Mouse (Mus musculus) liver, embryonic 14.5 days (tissue): ENCODE data around the gene Tmem238. TPM values are rescaled to one million over a fixed set of nuclear protein-coding genes. Genes with fewer than 3 reads are reported as not detected.

Experiments
- ATAC-seq: fragments of 200-750 bp; cut with Nextera tagmentation; 2 replicates; pipeline ENCODE4 v1.8.0; 2017; ENCODE audit warnings: moderate number of reproducible peaks, mild to moderate bottlenecking, moderate library complexity; ENCODE audit not compliant: insufficient read depth
- DNase-seq, 3 experiments: peaks; one replicate each; pipeline ENCODE4 v3.0.0-alpha.2; 2012 to 2013; ENCODE audit warnings: low read depth in 3 of 3, low spot score in 3 of 3
- H3K27ac ChIP-seq: fragments of 300-500 bp; sonication (generic); 2 replicates; pipeline ENCODE4 v1.5.1; 2014; ENCODE audit warnings: moderate library complexity, mild to moderate bottlenecking, control low read depth, inconsistent platforms
- H3K27me3 ChIP-seq: fragments of 300-500 bp; sonication (generic); 2 replicates; pipeline ENCODE4 v1.6.1; 2014; ENCODE audit warnings: mild to moderate bottlenecking, low read length, moderate library complexity; ENCODE audit not compliant: control insufficient read depth, insufficient read depth
- H3K36me3 ChIP-seq: fragments of 300-500 bp; sonication (generic); replicated peaks from 2 replicates; pipeline ENCODE4 v1.6.1; 2014; ENCODE audit warnings: low read depth; ENCODE audit not compliant: control insufficient read depth, insufficient read depth
- H3K4me1 ChIP-seq, 2 experiments: fragments of 200-500 bp in 1 of 2; fragments of 300-500 bp in 1 of 2; sonication (generic) in 1 of 2; replicated peaks; 2 replicates each; pipeline ENCODE4 v1.6.1; 2012 to 2014; ENCODE audit warnings: antibody characterized with exemption in 1 of 2, inconsistent platforms in 1 of 2, low read length in 1 of 2; ENCODE audit not compliant: control insufficient read depth in 2 of 2, insufficient read depth in 2 of 2
- H3K4me2 ChIP-seq: fragments of 300-500 bp; sonication (generic); 2 replicates; pipeline ENCODE4 v1.6.1; 2014; ENCODE audit warnings: low read depth, mild to moderate bottlenecking, control low read depth, moderate library complexity
- H3K4me3 ChIP-seq, 2 experiments: fragments of 200-500 bp in 1 of 2; fragments of 300-500 bp in 1 of 2; sonication (generic) in 1 of 2; 2 replicates each; pipeline ENCODE4 v1.5.1; 2012 to 2014; ENCODE audit warnings: low read depth in 2 of 2, low read length in 2 of 2, mild to moderate bottlenecking in 2 of 2, control low read depth in 1 of 2, inconsistent platforms in 1 of 2, moderate library complexity in 1 of 2; ENCODE audit not compliant: insufficient read depth in 1 of 2
- H3K9ac ChIP-seq: fragments of 300-500 bp; sonication (generic); replicated peaks from 2 replicates; pipeline ENCODE4 v1.6.1; 2014; ENCODE audit warnings: mild to moderate bottlenecking, control low read depth, moderate library complexity
- H3K9me3 ChIP-seq: fragments of 300-500 bp; sonication (generic); 2 replicates; pipeline ENCODE4 v1.6.1; 2016; ENCODE audit warnings: low read length, mixed read lengths; ENCODE audit not compliant: control insufficient read depth
- CTCF ChIP-seq: IDR thresholded peaks from 2 replicates; pipeline ENCODE4 v1.5.1; 2016; ENCODE audit warnings: antibody characterized with exemption, low read depth, control low read depth
- EP300 ChIP-seq: IDR thresholded peaks from 2 replicates; pipeline ENCODE4 v1.6.1; 2016; ENCODE audit warnings: antibody characterized with exemption, low read depth
- WGBS: fragments of 180-500 bp; shearing (Covaris S2); extraction: QIAGEN DNeasy Blood & Tissue Kit; methylation state at CpG from one replicate; pipeline ENCODE4 v1.1.7; 2014; ENCODE audit not compliant: insufficient replicate concordance; 5-methylcytosine and 5-hydroxymethylcytosine counted together
- polyA plus RNA-seq, 2 experiments: library from polyadenylated mRNA; depleted of rRNA in 1 of 2; stranded (reverse) in 1 of 2; unstranded in 1 of 2; fragments of >200 nt; fragmentation: Nextera tagmentation in 1 of 2; extraction: Ambion mirVana in 1 of 2; gene quantifications; 2 replicates each; pipeline versions ENCODE4 v1.2.1 to v1.2.3; 2012 to 2014

The Tmem238 gene
- polyA plus RNA-seq, 2 experiments: 5.8 to 7.5 TPM

DNA sequence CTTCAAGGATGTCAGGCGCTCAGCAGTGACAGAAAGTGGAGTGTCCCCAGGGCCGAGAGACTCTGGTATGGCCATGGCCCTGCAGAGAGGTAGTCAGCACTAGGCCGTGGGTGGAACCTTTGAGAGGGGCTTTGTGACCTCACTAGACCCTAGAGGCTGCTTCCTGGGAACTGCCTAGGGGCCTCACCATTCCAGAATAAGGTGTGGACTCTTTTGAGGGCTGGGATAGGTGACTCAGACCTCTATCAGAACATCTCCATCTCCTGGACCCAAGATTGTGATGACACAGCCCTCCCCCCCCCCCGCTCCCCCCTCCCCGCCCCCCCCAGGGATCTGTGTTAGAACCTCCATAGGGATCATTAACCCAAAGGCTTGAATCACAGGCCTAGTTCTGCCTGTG, 18.3 kb downstream of the Tmem238 start, which contains the start of gene Fam71e2:
Fam71e2 (minus strand) TSS at position 101 of the 400 bp plus-strand sequence.
- Histone ChIP-seq H3K27me3 (peaks cover 25% of the 10 kb centered on the region), H3K9me3 (no peaks in the 10 kb centered on the region), H3K4me1 (no peaks in the 10 kb centered on the region), H3K9ac (no peak within 1 kb of the TSS), H3K4me2 (no peak within 1 kb of the TSS), H3K27ac (no peak within 1 kb of the TSS), H3K36me3 (no peaks in the 10 kb centered on the region), H3K4me3 (no peak within 1 kb of the TSS)
- DNase-seq (no peak), ATAC-seq (no peak)
- TF ChIP-seq CTCF: no peak
- no peak for TF ChIP-seq EP300
- 39% methylated on average over 3 of the region's 5 CpGs for WGBS

DNA sequence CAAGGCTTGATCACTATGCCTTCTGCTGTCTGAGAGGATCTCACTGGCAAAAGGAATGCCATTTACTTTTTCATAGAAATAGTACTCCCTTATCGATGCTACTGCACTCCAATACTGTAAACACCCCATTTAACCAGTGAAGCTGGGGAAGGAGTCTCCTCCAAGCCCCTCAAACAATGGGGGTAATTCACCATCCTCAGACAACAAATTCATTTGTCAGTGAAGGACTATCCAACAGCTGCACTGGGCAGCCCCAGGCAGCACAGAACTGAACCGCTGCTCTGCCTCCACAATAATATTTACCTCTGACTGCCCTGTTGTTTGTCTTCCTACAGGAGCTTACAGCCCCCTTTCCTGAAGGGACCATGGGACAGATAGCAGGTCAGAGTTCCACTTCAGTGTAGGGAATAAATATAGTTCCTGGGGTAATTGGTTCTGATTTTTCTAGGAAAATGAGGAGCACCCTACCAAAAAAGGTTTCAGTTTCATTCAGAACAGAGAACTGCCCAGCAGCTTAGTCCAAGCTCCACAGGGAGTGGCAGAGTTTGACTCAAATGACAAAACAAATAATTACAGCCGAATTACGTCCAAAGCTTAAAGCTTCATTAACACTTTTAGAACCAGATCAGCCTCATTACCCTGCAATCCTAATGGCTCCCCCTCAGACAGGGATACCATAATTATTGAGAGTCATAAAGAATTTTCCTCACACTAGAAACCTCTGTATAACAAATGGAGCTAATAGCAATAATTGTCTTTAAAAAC, 24.3 kb downstream of the Tmem238 start:
- DNase-seq (no peak), ATAC-seq (no peak)
- TF ChIP-seq EP300 (no peak), CTCF (no peak)
- H3K36me3 ChIP-seq: no peaks in the 10 kb centered on the region
- no peak overlapping the region for H3K9ac ChIP-seq
- no peak overlapping the region for H3K27ac ChIP-seq
- 25% methylated on average over 4 of the region's 4 CpGs for WGBS
- no peak overlapping the region for H3K4me3 ChIP-seq
- H3K4me2 ChIP-seq: no peak overlapping the region
- H3K9me3 ChIP-seq: no peaks in the 10 kb centered on the region
- no peaks in the 10 kb centered on the region for H3K4me1 ChIP-seq
- peaks cover 7% of the 10 kb centered on the region for H3K27me3 ChIP-seq

DNA sequence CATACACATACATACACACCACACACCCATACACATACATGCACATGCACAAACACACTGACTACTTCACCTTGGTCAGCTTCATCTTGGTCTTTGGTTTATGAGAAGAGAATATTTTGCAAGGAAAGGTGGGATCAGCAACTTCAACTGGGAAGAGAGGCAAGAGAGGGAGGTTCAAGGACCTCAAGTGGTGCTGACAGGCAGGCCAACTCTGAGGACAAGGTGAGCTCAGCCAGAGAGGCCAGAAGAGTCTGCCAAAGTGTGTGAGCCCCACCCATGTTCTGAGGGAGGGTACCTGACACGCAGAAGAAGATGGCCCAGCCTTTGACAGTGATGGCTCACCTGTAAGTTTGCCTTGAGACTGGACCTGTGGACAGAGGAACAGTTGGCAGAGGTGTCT, 29.8 kb downstream of the Tmem238 start:
- WGBS: 19% methylated on average over 1 of the region's 1 CpGs
- no peaks in the 10 kb centered on the region for H3K36me3 ChIP-seq
- ATAC-seq (no peak), DNase-seq (no peak)
- no peaks in the 10 kb centered on the region for H3K4me1 ChIP-seq
- H3K4me2 ChIP-seq: no peak overlapping the region
- no peaks in the 10 kb centered on the region for H3K9me3 ChIP-seq
- H3K4me3 ChIP-seq: no peak overlapping the region
- H3K27me3 ChIP-seq: no peaks in the 10 kb centered on the region
- no peak for TF ChIP-seq EP300
- TF ChIP-seq CTCF: no peak
- no peak overlapping the region for H3K9ac ChIP-seq
- no peak overlapping the region for H3K27ac ChIP-seq

DNA sequence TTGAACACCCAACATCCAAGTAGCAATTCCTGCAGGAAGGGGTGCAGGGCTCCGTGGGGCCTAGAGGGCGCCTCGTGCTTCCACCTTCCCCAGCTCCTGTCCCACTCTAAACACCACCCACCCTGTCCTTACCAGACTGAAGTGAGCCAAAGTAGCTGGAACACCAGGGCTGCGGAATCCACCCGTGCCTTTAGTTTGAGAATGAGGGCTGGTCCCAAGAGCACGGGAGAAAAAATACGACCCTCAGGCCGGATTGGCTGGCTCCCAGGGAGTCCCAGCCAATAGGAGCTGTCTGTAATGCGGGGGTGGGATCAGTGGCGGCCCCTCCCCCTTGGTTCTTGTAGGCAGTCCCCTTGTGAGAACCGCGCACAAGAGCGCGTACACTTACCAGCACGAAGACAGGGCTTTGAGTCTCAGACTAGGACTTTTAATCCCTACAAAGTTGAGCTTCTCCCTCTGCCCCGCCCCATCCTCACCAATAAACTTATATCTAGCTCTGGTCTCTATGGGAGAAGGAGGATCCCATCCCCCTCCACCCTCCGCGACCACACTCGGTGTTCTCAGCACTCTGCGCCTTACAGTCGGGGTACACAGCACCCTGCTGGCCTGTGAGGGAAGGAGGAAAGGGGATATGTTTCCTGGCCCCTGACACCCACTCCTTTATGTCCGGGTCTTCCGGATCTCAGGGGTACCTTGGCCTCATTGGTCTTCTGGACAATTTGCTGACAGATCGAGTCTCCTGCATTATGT, 36.5 kb downstream of the Tmem238 start, which contains the start of gene Cox6b2:
Cox6b2 (minus strand) TSS at position 274 of the 750 bp plus-strand sequence.
- Histone ChIP-seq H3K4me3 (peak within 1 kb of the TSS; percentile 60 to 75), H3K4me1 (peaks cover 36% of the 10 kb centered on the region in 2 experiments), H3K4me2 (peak within 1 kb of the TSS; percentile 63), H3K36me3 (no peaks in the 10 kb centered on the region; the same call in 1 of the 2 replicates), H3K27me3 (no peaks in the 10 kb centered on the region), H3K9me3 (no peaks in the 10 kb centered on the region), H3K27ac (peak within 1 kb of the TSS; percentile 71), H3K9ac (peak within 1 kb of the TSS; percentile 58)
- DNase-seq (peak; percentile 86 to 91 (median 87)), ATAC-seq (peak; percentile 83)
- WGBS: 4% methylated on average over 24 of the region's 24 CpGs
- TF ChIP-seq EP300: no peak
- TF ChIP-seq CTCF: peak; percentile 19
